Mouse (Mus musculus): ENCODE data around the gene Galnt5. TPM values are rescaled to one million over a fixed set of nuclear protein-coding genes. Genes with fewer than 3 reads are reported as not detected.

Galnt5 gene
- polyA plus RNA-seq, 1 experiment from 2014 or later = 2.1 TPM

DNA sequence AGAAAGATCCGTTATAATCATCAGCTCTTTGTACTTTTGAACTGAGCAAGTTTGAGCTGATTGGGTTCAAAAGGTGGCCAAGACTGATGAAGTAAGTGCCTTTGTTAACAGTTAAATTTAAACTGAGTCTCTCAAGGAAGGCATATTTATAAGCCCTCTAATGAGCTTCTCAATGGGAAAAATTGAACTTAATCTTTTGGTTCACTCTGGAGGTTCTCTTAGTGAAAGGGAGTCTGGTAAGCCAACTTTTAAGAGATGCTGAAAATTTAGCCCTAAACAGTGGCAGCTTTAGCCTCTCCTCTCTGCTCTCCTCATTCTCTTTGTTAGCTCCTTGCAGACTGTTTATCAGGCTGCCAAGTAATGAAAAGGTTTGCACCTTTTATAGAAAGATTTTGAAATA is 97.1 kb downstream of the Galnt5 start:
- Histone ChIP-seq H3K9me3 (ENCODE audit: control insufficient read depth, low read length) (no peaks in the 10 kb centered on the region), H3K4me3 (ENCODE audit: low read depth, low read length) (no peak overlapping the region), H3K27me3 (ENCODE audit: control insufficient read depth, insufficient read depth, low read length) (no peaks in the 10 kb centered on the region), H3K4me1 (replicated peaks; ENCODE audit: control insufficient read depth, insufficient read depth) (no peaks in the 10 kb centered on the region), H3K36me3 (ENCODE audit: control insufficient read depth, insufficient read depth, low read length) (no peaks in the 10 kb centered on the region), H3K9ac (ENCODE audit: low read length) (no peak overlapping the region), H3K4me2 (replicated peaks; ENCODE audit: low read depth) (no peak overlapping the region), H3K27ac (replicated peaks) (no peak overlapping the region)
- DNase-seq (ENCODE audit: low spot score) (no peak), ATAC-seq (ENCODE audit: low FRiP score, low TSS enrichment) (no peak)
- no peak for TF ChIP-seq CTCF (IDR thresholded peaks at IDR 0.05; ENCODE audit: low read depth)
- no peak for TF ChIP-seq EP300 (optimal IDR thresholded peaks at IDR 0.05)
- 48% methylated on average over 1 of the region's 1 CpGs for WGBS

Other genes with a start within 250 kb of the Galnt5 start
- 0.07 TPM in 2 replicates for gene Ermn, start 55.0 kb downstream of the Galnt5 start, polyA plus RNA-seq (2015; fragmentation: Nextera tagmentation; extraction: Ambion mirVana)
- 0.87 and 1.2 TPM in 2 replicates for gene Cytip, start 197.6 kb downstream of the Galnt5 start, polyA plus RNA-seq (2015; fragmentation: Nextera tagmentation; extraction: Ambion mirVana)

Measured in stomach, postnatal 0 days (tissue).